Mouse (Mus musculus) myocyte (in vitro differentiated cells): Measurements from ENCODE around the gene Dcaf17. TPM values are rescaled to one million over a fixed set of nuclear protein-coding genes. Genes with fewer than 3 reads are reported as not detected.

Source experiments
- H3K27me3 ChIP-seq: one replicate; pipeline ENCODE4 v1.6.1; 2011; ENCODE audit not compliant: control insufficient read depth, insufficient read depth, insufficient read length
- H3K36me3 ChIP-seq: one replicate; pipeline ENCODE4 v1.6.1; 2011; ENCODE audit not compliant: control insufficient read depth, insufficient read depth
- H3K4me2 ChIP-seq: one replicate; pipeline ENCODE4 v1.6.1; 2011; ENCODE audit warnings: low read depth, control low read depth
- H3K4me3 ChIP-seq: one replicate; pipeline ENCODE4 v1.5.1; 2011; ENCODE audit warnings: mild to moderate bottlenecking, control low read depth, moderate library complexity
- H3K79me2 ChIP-seq: one replicate; pipeline ENCODE4 v1.6.1; 2011; ENCODE audit not compliant: control insufficient read depth, insufficient read depth
- H3ac ChIP-seq: one replicate; pipeline ENCODE4 v1.6.1; 2011; ENCODE audit not compliant: control insufficient read depth, insufficient read length
- CEBPB ChIP-seq: IDR thresholded peaks from 2 replicates; pipeline ENCODE4 v1.6.1; 2011; ENCODE audit warnings: mild to moderate bottlenecking, moderate library complexity; ENCODE audit not compliant: poor library complexity, insufficient read depth, severe bottlenecking
- E2F4 ChIP-seq: IDR thresholded peaks from one replicate; pipeline ENCODE4 v1.6.1; 2011; ENCODE audit warnings: mild to moderate bottlenecking, control low read depth, moderate library complexity; ENCODE audit not compliant: insufficient read depth
- MAX ChIP-seq: IDR thresholded peaks from one replicate; pipeline ENCODE4 v1.6.1; 2011; ENCODE audit warnings: low read depth, mild to moderate bottlenecking, control low read depth
- MYOD1 ChIP-seq, 3 experiments: IDR thresholded peaks; one replicate each; pipeline ENCODE4 v1.6.1; 2011; ENCODE audit warnings: control low read depth in 2 of 3, low read depth in 2 of 3, mild to moderate bottlenecking in 2 of 3, moderate library complexity in 1 of 3; ENCODE audit not compliant: insufficient read length in 2 of 3, control insufficient read depth in 1 of 3
- MYOG ChIP-seq, 3 experiments: IDR thresholded peaks; one replicate each; pipeline ENCODE4 v1.6.1; 2011; ENCODE audit warnings: control low read depth in 2 of 3, low read depth in 2 of 3, mild to moderate bottlenecking in 2 of 3; ENCODE audit not compliant: insufficient read length in 2 of 3, control insufficient read depth in 1 of 3, insufficient read depth in 1 of 3
- POLR2A ChIP-seq: IDR thresholded peaks from one replicate; pipeline ENCODE4 v1.6.1; 2011; ENCODE audit warnings: low read depth, mild to moderate bottlenecking, control low read depth, moderate library complexity; ENCODE audit not compliant: insufficient read length
- POLR2AphosphoS2 ChIP-seq: IDR thresholded peaks from one replicate; pipeline ENCODE4 v1.6.1; 2011; ENCODE audit warnings: low read depth, control low read depth; ENCODE audit not compliant: insufficient read length
- REST ChIP-seq: IDR thresholded peaks from one replicate; pipeline ENCODE4 v1.6.1; 2011; ENCODE audit warnings: mild to moderate bottlenecking, control low read depth, moderate library complexity; ENCODE audit not compliant: insufficient read depth, insufficient read length
- SRF ChIP-seq: IDR thresholded peaks from one replicate; pipeline ENCODE4 v1.6.1; 2011; ENCODE audit warnings: low read depth; ENCODE audit not compliant: control insufficient read depth, insufficient read length
- TCF12 ChIP-seq: IDR thresholded peaks from one replicate; pipeline ENCODE4 v1.6.1; 2011; ENCODE audit warnings: mild to moderate bottlenecking, control low read depth; ENCODE audit not compliant: poor library complexity, insufficient read depth, severe bottlenecking
- TCF3 ChIP-seq: IDR thresholded peaks from one replicate; pipeline ENCODE4 v1.6.1; 2011; ENCODE audit warnings: low read depth, control low read depth; ENCODE audit not compliant: insufficient read length
- USF1 ChIP-seq: IDR thresholded peaks from one replicate; pipeline ENCODE4 v1.6.1; 2011; ENCODE audit warnings: low read depth, mild to moderate bottlenecking, control low read depth, moderate library complexity
- polyA plus RNA-seq: library from polyadenylated mRNA; unstranded; fragments of >200 nt; fragmentation: generic; extraction: Trizol; gene quantifications from one replicate; pipeline ENCODE4 v1.2.1, GENCODE M21; 2012; ENCODE audit warnings: missing spikeins

Dcaf17 gene
- polyA plus RNA-seq, 1 experiment: 1.9 TPM

DNA sequence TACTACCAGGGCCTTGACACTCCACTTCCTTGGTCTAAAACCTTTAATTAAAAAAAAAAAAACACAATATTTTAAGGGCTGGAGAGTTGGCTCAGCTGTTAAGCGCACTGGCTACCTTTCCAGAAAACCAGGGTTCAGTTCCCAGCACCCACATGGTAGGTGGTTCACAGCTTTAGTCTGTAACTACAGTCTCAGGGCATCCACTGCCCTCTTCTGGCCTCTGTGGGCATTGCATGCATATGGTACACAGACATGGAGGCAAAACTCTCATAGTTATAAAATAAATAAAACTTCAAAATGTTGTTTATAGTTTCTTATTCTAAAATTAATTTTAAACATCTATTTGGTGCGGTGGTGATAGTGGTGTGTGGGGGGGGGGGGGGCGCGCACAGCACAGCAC, 61.0 kb downstream of the Dcaf17 start:
- H3ac ChIP-seq: no peak overlapping the region
- H3K36me3 ChIP-seq: no peaks in the 10 kb centered on the region
- no peak for TF ChIP-seq TCF12
- TF ChIP-seq MYOD1 (IDR thresholded peaks at IDR 0.05; ENCODE audit: control insufficient read depth in 1 of 3, insufficient read length in 2 of 3, low read depth in 2 of 3): no peak
- TF ChIP-seq POLR2A: no peak
- no peak for TF ChIP-seq POLR2AphosphoS2
- TF ChIP-seq REST: no peak
- no peak for TF ChIP-seq TCF3
- TF ChIP-seq E2F4: no peak
- H3K27me3 ChIP-seq: no peaks in the 10 kb centered on the region
- H3K79me2 ChIP-seq: no peaks in the 10 kb centered on the region
- no peak overlapping the region for H3K4me2 ChIP-seq
- H3K4me3 ChIP-seq: no peak overlapping the region

DNA sequence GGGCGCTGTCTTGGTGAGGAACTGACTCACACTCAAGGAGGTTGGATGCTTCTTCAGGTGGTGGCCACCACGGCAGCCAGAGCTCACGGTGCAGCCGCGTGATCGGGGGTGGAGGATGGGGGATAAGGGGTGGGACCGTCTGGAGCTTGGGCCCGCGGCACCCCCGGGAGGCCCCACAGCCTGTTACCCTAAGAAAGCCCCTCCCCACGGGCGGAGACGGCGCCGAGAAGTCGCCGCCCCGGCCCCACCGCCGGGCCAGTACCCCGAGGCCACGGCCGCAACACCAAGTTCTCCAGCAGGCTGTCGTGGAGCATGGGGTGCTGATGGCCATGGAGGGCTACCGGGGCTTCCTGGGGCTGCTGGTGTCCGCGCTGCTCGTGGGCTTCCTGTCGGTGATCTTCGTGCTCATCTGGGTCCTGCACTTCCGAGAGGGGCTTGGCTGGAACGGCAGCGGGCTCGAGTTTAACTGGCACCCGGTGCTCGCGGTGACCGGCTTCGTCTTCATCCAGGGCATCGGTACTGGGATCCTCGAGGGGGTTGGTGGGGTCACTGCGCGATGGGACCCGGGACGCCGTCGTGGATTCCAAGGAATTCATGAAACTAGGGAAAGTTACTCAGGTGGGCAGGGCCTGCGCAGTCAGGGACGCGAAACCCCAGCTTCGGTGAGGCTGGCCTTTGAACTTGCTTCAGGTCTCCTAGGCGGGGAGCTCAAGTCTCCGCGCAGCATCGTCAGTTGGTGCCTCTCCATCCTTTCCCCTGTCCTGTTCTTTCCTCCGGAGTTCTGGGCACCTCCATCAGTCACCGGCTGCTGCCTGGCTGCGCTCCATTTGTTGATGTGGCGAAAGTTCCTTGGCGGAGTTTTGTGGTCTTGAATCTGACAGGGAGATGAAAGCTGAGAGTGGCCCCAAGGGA, 62.9 kb downstream of the Dcaf17 start, which contains the start of gene Cybrd1:
Gene Cybrd1 (plus strand): TSS at position 127 of the 912 bp plus-strand sequence.
- H3K79me2 ChIP-seq: no peaks in the 10 kb centered on the region
- H3K36me3 ChIP-seq: no peaks in the 10 kb centered on the region
- H3K4me3 ChIP-seq: no peak within 1 kb of the TSS
- no peaks in the 10 kb centered on the region for H3K27me3 ChIP-seq
- H3ac ChIP-seq: no peak within 1 kb of the TSS
- TF ChIP-seq USF1 (no peak), POLR2A (no peak), CEBPB (no peak), E2F4 (no peak), REST (no peak), POLR2AphosphoS2 (no peak), MAX (no peak), MYOG (IDR thresholded peaks at IDR 0.05; ENCODE audit: control insufficient read depth in 1 of 3, insufficient read depth in 1 of 3, insufficient read length in 2 of 3, low read depth in 2 of 3) (no peak), SRF (no peak), MYOD1 (IDR thresholded peaks at IDR 0.05; ENCODE audit: control insufficient read depth in 1 of 3, insufficient read length in 2 of 3, low read depth in 2 of 3) (no peak), TCF12 (no peak), TCF3 (no peak)
- no peak within 1 kb of the TSS for H3K4me2 ChIP-seq

DNA sequence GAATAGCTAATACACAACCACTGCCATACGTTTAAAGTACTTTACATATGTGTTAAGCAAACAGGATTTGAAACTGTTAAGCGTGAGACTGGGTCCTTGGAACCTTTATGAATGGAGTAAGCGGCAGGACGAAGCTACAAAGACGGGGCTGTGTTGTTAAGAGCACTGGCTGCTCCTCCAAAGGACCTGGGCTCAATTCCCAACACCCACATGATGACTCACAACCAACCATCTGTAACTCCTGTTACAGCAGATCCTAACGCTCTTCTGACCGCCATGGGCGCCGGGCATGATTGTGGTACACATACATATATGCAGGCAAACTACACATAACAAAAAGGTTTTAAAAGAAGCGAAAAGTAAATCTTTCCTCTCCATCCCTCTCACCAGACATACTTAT, 65.7 kb downstream of the Dcaf17 start:
- TF ChIP-seq USF1: no peak
- TF ChIP-seq POLR2AphosphoS2: no peak
- TF ChIP-seq MAX: no peak
- no peak for TF ChIP-seq E2F4
- TF ChIP-seq SRF: no peak
- TF ChIP-seq MYOD1 (IDR thresholded peaks at IDR 0.05; ENCODE audit: control insufficient read depth in 1 of 3, insufficient read length in 2 of 3, low read depth in 2 of 3): no peak
- no peak for TF ChIP-seq TCF3
- TF ChIP-seq CEBPB: no peak
- no peak for TF ChIP-seq TCF12
- no peak for TF ChIP-seq REST
- no peak for TF ChIP-seq POLR2A
- TF ChIP-seq MYOG (IDR thresholded peaks at IDR 0.05; ENCODE audit: control insufficient read depth in 1 of 3, insufficient read depth in 1 of 3, insufficient read length in 2 of 3, low read depth in 2 of 3): no peak
- Histone ChIP-seq H3K79me2 (no peaks in the 10 kb centered on the region), H3K27me3 (no peaks in the 10 kb centered on the region), H3K4me3 (no peak overlapping the region), H3K4me2 (no peak overlapping the region), H3ac (no peak overlapping the region), H3K36me3 (no peaks in the 10 kb centered on the region)

DNA sequence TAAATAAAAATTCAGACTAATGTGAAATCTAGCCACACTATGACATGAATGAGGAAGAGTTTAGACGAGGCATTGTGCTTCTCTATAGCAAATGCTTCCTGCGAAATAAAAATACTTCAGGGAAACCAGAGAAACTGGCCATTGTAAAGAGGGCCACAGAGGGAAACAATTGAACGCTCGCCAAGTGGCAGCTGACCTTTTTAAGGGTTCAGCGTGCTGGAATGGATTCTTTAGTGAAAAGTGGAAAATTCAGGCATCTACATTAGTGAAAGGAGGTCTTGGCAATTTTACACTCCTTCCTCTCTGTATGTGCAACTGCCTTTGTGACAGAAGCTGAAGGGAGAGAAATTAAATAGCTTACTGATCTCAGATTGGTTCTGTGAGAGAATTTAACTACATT, 66.3 kb downstream of the Dcaf17 start:
- H3K27me3 ChIP-seq: no peaks in the 10 kb centered on the region
- no peak overlapping the region for H3K4me2 ChIP-seq
- H3K36me3 ChIP-seq: no peaks in the 10 kb centered on the region

More for the DNA sequence above, 66.3 kb downstream of the Dcaf17 start:
- Histone ChIP-seq H3K4me3 (no peak overlapping the region), H3K79me2 (no peaks in the 10 kb centered on the region), H3ac (no peak overlapping the region)
- no peak for TF ChIP-seq MAX
- TF ChIP-seq CEBPB: no peak
- TF ChIP-seq TCF12: no peak
- TF ChIP-seq E2F4: no peak
- TF ChIP-seq USF1: no peak
- TF ChIP-seq POLR2A: no peak
- TF ChIP-seq MYOG (IDR thresholded peaks at IDR 0.05; ENCODE audit: control insufficient read depth in 1 of 3, insufficient read depth in 1 of 3, insufficient read length in 2 of 3, low read depth in 2 of 3): no peak
- no peak for TF ChIP-seq REST
- TF ChIP-seq MYOD1 (IDR thresholded peaks at IDR 0.05; ENCODE audit: control insufficient read depth in 1 of 3, insufficient read length in 2 of 3, low read depth in 2 of 3): no peak
- TF ChIP-seq TCF3: no peak
- no peak for TF ChIP-seq POLR2AphosphoS2
- no peak for TF ChIP-seq SRF
